Mouse (Mus musculus) embryonic facial prominence, embryonic 10.5 days (tissue): Measurements from ENCODE around the gene Hps6. TPM values are rescaled to one million over a fixed set of nuclear protein-coding genes. Genes with fewer than 3 reads are reported as not detected.

Source experiments
- polyA plus RNA-seq: library from polyadenylated mRNA; unstranded; fragments of >200 nt; fragmentation: Nextera tagmentation; extraction: Ambion mirVana; gene quantifications from 2 replicates; pipeline ENCODE4 v1.2.1, GENCODE M21; 2016

Hps6 gene
- polyA plus RNA-seq, 1 experiment from 2014 or later, result 4.4 TPM

Other genes with a start within 250 kb of the Hps6 start
- gene Mgea5, start 219.7 kb upstream of the Hps6 start, polyA plus RNA-seq, result 61.3 and 62.3 TPM in 2 replicates
- gene Kcnip2, start 187.4 kb upstream of the Hps6 start, polyA plus RNA-seq, result 0.44 and 0.67 TPM in 2 replicates
- gene Armh3, start 5.0 kb upstream of the Hps6 start, polyA plus RNA-seq, result 18.4 and 19.1 TPM in 2 replicates
- 55.2 and 65.1 TPM in 2 replicates for gene Pprc1, start 41.4 kb downstream of the Hps6 start, polyA plus RNA-seq
- 95.0 and 97.8 TPM in 2 replicates for gene Ldb1, start 41.7 kb downstream of the Hps6 start, polyA plus RNA-seq
- gene Nolc1, start 72.4 kb downstream of the Hps6 start, polyA plus RNA-seq, result 161 and 167 TPM in 2 replicates
- gene Elovl3, start 128.4 kb downstream of the Hps6 start, polyA plus RNA-seq, result 0.10 TPM in 1 of 2 replicates, not detected in the other
- 0.36 and 0.71 TPM in 2 replicates for gene Pitx3, start 144.8 kb downstream of the Hps6 start, polyA plus RNA-seq
- 42.8 and 46.7 TPM in 2 replicates for gene Gbf1, start 149.0 kb downstream of the Hps6 start, polyA plus RNA-seq